Mouse (Mus musculus) megakaryocyte, embryonic 14.5 days (primary cell): ENCODE results near the gene Lama1.

Experiments
- FLI1 ChIP-seq: IDR thresholded peaks from 2 replicates; pipeline ENCODE4 v1.6.1; 2012; ENCODE audit warnings: low read length, inconsistent platforms, mixed read lengths
- GATA1 ChIP-seq: IDR thresholded peaks from 3 replicates; pipeline ENCODE4 v1.6.1; 2012; ENCODE audit warnings: mixed read lengths, low read length, inconsistent platforms, borderline replicate concordance

DNA sequence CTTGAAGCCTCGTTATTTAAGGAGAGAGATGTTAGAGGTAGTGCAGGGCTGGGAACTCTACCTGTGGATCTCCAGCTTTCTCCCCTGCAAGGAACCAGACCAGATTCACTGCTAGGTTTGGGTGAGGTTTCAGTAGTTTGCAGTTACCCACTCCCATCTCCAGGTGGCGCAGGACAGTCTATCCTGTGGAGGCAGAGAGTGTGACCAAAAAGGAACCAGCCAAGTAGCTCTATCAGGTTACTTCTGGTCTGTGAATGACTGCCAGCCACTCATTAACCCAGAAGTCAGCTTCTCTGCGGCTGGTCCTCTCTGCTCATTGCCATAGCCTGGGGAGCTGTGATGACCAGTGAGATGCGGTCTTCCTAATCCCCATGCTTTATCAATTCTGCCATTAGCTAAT lies 82.8 kb downstream of the Lama1 start:
- TF ChIP-seq GATA1 (no peak), FLI1 (no peak)
